ENCODE assay signal across 8 mouse cellular contexts in the genomic region with DNA sequence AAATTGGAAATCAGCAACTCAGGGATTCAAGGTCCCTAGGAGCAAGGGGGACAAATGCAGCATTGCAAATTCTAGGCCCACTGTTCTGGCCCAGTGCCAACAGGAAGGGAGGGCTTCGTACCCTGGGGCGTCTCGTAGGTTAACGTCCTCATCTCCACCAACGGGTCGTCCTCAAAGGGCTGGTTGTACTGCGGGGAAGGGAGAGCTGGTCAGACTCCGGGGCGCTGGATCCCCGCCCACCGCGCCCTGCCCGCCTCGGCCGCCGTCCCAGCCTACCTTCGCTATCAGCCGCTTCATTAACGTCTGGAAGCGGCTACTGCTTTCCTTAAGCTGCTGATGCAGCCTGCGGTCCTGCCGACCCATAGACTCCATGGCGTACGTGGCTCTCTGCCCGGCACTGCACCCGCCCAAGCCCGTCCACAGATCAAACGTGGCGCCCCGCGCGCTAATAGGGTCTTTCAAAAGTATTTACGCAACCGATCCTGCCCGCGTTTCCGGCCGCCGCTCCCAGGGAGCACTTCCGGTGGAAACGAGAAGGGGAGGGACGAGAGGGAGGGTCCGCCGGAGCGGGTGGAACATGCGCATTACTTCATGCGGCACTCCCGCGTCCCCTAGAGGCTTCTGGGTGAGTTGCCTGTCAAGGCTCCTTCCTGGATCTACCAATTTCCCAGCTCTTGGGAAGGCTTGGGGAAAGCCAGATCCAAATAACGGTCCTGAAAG. TPM values are rescaled to one million over a fixed set of nuclear protein-coding genes. Genes with fewer than 3 reads are reported as not detected.
DNase-seq lines count a peak whose midpoint lies in the region; ATAC-seq and TF ChIP-seq lines count a peak whose summit lies in the region.

A gene (minus strand): TSS at position 536 of the 720 bp plus-strand sequence.
A gene (plus strand): TSS at position 564 of the 720 bp plus-strand sequence.

- peak within 1 kb of the TSS; percentile 67 for H3K9ac ChIP-seq in heart, embryonic 15.5 days
- H3K9ac ChIP-seq in liver, embryonic 14.5 days (replicated peaks): peak within 1 kb of the TSS; percentile 88
- H3K9ac ChIP-seq in neural tube, embryonic 11.5 days (ENCODE audit: low read length): peak within 1 kb of the TSS; percentile 71
- peak within 1 kb of the TSS; percentile 81 for H3K9ac ChIP-seq in stomach, postnatal 0 days (ENCODE audit: low read length)

- H3K4me1 ChIP-seq in forebrain, embryonic 10.5 days: peaks cover 19% of the 10 kb centered on the region
- peaks cover 24% of the 10 kb centered on the region for H3K4me1 ChIP-seq in heart, embryonic 15.5 days (replicated peaks)
- H3K4me1 ChIP-seq in liver, embryonic 14.5 days (replicated peaks; ENCODE audit: control insufficient read depth in 2 of 2, insufficient read depth in 2 of 2, low read length in 1 of 2): peaks cover 16 to 21% of the 10 kb centered on the region in 2 experiments
- peaks cover 12% of the 10 kb centered on the region for H3K4me1 ChIP-seq in neural tube, embryonic 11.5 days (ENCODE audit: control insufficient read depth, insufficient read depth, low read length)
- peaks cover 12% of the 10 kb centered on the region for H3K4me1 ChIP-seq in stomach, postnatal 0 days (replicated peaks; ENCODE audit: control insufficient read depth, insufficient read depth)

- DNase-seq in CD8-positive naive resting alpha-beta T cell, adult 2 months (ENCODE audit: low read depth in 2 of 2, low spot score in 2 of 2): peak; percentile 100
- peak; percentile 100 for DNase-seq in c-Kit-positive CD71-negative TER-119-negative erythroid progenitor cells, embryonic 14.5 days (ENCODE audit: low read depth)
- peak; percentile 100 for DNase-seq in forebrain, embryonic 10.5 days (ENCODE audit: extremely low spot score, low spot score)
- DNase-seq in kidney, postnatal 25 days: peak; percentile 100
- DNase-seq in liver, embryonic 14.5 days (ENCODE audit: low read depth in 3 of 3, low spot score in 3 of 3): peak; percentile 98 to 100 (median 99)
- peak; percentile 100 for DNase-seq in neural tube, embryonic 11.5 days (ENCODE audit: low spot score)
- DNase-seq in stomach, postnatal 0 days (ENCODE audit: low spot score): peak; percentile 100

- peaks cover 59% of the 10 kb centered on the region for H3K9me3 ChIP-seq in forebrain, embryonic 10.5 days
- no peaks in the 10 kb centered on the region for H3K9me3 ChIP-seq in heart, embryonic 15.5 days (replicated peaks)
- no peaks in the 10 kb centered on the region for H3K9me3 ChIP-seq in liver, embryonic 14.5 days (ENCODE audit: control insufficient read depth, low read length)
- H3K9me3 ChIP-seq in neural tube, embryonic 11.5 days (ENCODE audit: control insufficient read depth, low read length): peaks cover 12% of the 10 kb centered on the region; the same call in 1 of the 2 replicates
- no peaks in the 10 kb centered on the region for H3K9me3 ChIP-seq in stomach, postnatal 0 days (ENCODE audit: control insufficient read depth, low read length)

- 2% methylated on average over 50 of the region's 50 CpGs for WGBS in forebrain, embryonic 10.5 days
- under 1% methylated on average over 50 of the region's 50 CpGs for WGBS in heart, embryonic 15.5 days
- under 1% methylated on average over 50 of the region's 50 CpGs for WGBS in liver, embryonic 14.5 days (ENCODE audit: insufficient replicate concordance)
- WGBS in neural tube, embryonic 11.5 days: 1% methylated on average over 50 of the region's 50 CpGs
- WGBS in stomach, postnatal 0 days: 1% methylated on average over 50 of the region's 50 CpGs

- ATAC-seq in heart, embryonic 15.5 days (replicated peaks; ENCODE audit: insufficient number of reproducible peaks, insufficient read depth, low FRiP score, low read depth): peak; percentile 95
- ATAC-seq in liver, embryonic 14.5 days (ENCODE audit: insufficient read depth): peak; percentile 90
- ATAC-seq in neural tube, embryonic 11.5 days (ENCODE audit: insufficient read depth, low FRiP score, low TSS enrichment): peak; percentile 94
- ATAC-seq in stomach, postnatal 0 days (ENCODE audit: low FRiP score, low TSS enrichment): peak; percentile 98

- H3K4me2 ChIP-seq in heart, embryonic 15.5 days: peak within 1 kb of the TSS; percentile 60
- peak within 1 kb of the TSS; percentile 72 for H3K4me2 ChIP-seq in liver, embryonic 14.5 days (ENCODE audit: low read depth)
- peak within 1 kb of the TSS; percentile 53 for H3K4me2 ChIP-seq in neural tube, embryonic 11.5 days (ENCODE audit: low read depth)
- peak within 1 kb of the TSS; percentile 77 for H3K4me2 ChIP-seq in stomach, postnatal 0 days (replicated peaks; ENCODE audit: low read depth)

- H3K4me3 ChIP-seq in forebrain, embryonic 10.5 days: peak within 1 kb of the TSS; percentile 53
- peak within 1 kb of the TSS; percentile 50 for H3K4me3 ChIP-seq in heart, embryonic 15.5 days
- H3K4me3 ChIP-seq in liver, embryonic 14.5 days (ENCODE audit: insufficient read depth in 1 of 2, low read depth in 2 of 2, low read length in 2 of 2): peak within 1 kb of the TSS; percentile 65 to 73
- peak within 1 kb of the TSS; percentile 54 for H3K4me3 ChIP-seq in neural tube, embryonic 11.5 days (ENCODE audit: low read depth, low read length)
- H3K4me3 ChIP-seq in stomach, postnatal 0 days (ENCODE audit: low read depth, low read length): peak within 1 kb of the TSS; percentile 71

- peaks cover 40% of the 10 kb centered on the region for H3K36me3 ChIP-seq in forebrain, embryonic 10.5 days (replicated peaks)
- peaks cover 20% of the 10 kb centered on the region for H3K36me3 ChIP-seq in heart, embryonic 15.5 days
- peaks cover 35% of the 10 kb centered on the region for H3K36me3 ChIP-seq in liver, embryonic 14.5 days (replicated peaks; ENCODE audit: control insufficient read depth, insufficient read depth, low read depth)
- peaks cover 20% of the 10 kb centered on the region for H3K36me3 ChIP-seq in neural tube, embryonic 11.5 days (ENCODE audit: control insufficient read depth, insufficient read depth, low read length)
- peaks cover 28% of the 10 kb centered on the region for H3K36me3 ChIP-seq in stomach, postnatal 0 days (ENCODE audit: control insufficient read depth, insufficient read depth, low read length)

- H3K27me3 ChIP-seq in forebrain, embryonic 10.5 days (ENCODE audit: poor library complexity, severe bottlenecking): no peaks in the 10 kb centered on the region
- H3K27me3 ChIP-seq in heart, embryonic 15.5 days: no peaks in the 10 kb centered on the region
- H3K27me3 ChIP-seq in liver, embryonic 14.5 days (ENCODE audit: control insufficient read depth, insufficient read depth, low read length): no peaks in the 10 kb centered on the region
- no peaks in the 10 kb centered on the region for H3K27me3 ChIP-seq in neural tube, embryonic 11.5 days (ENCODE audit: control insufficient read depth, insufficient read depth, low read length)
- no peaks in the 10 kb centered on the region for H3K27me3 ChIP-seq in stomach, postnatal 0 days (ENCODE audit: control insufficient read depth, insufficient read depth, low read length)

- TF ChIP-seq CTCF in liver, embryonic 14.5 days (IDR thresholded peaks at IDR 0.05; ENCODE audit: low read depth): no peak
- peak; percentile 100 for TF ChIP-seq CTCF in stomach, postnatal 0 days (IDR thresholded peaks at IDR 0.05; ENCODE audit: low read depth)

- peak within 1 kb of the TSS; percentile 88 for H3K27ac ChIP-seq in forebrain, embryonic 10.5 days
- peak within 1 kb of the TSS; percentile 79 for H3K27ac ChIP-seq in heart, embryonic 15.5 days
- H3K27ac ChIP-seq in liver, embryonic 14.5 days: peak within 1 kb of the TSS; percentile 63
- H3K27ac ChIP-seq in neural tube, embryonic 11.5 days (ENCODE audit: low read depth, low read length): peak within 1 kb of the TSS; percentile 42
- H3K27ac ChIP-seq in stomach, postnatal 0 days (replicated peaks): peak within 1 kb of the TSS; percentile 87

- no peak for TF ChIP-seq EP300 in liver, embryonic 14.5 days (IDR thresholded peaks at IDR 0.05; ENCODE audit: low read depth)
- TF ChIP-seq EP300 in stomach, postnatal 0 days (optimal IDR thresholded peaks at IDR 0.05): no peak

RNA-seq across cellular contexts. Expression of the first gene that starts in this region (rescaled TPM):
- polyA plus RNA-seq in forebrain, embryonic 10.5 days (2016; fragmentation: Nextera tagmentation; extraction: Ambion mirVana): 223 and 224 TPM in 2 replicates
- polyA plus RNA-seq in heart, embryonic 15.5 days (2015; fragmentation: Nextera tagmentation; extraction: Ambion mirVana): 93.4 and 119 TPM in 2 replicates
- polyA plus RNA-seq in liver, embryonic 14.5 days (2012; rRNA removed): 51.9 and 61.0 TPM in 2 replicates
- polyA plus RNA-seq in liver, embryonic 14.5 days (2014; fragmentation: Nextera tagmentation; extraction: Ambion mirVana): 38.0 and 42.9 TPM in 2 replicates
- polyA plus RNA-seq in neural tube, embryonic 11.5 days (2014; fragmentation: Nextera tagmentation; extraction: Ambion mirVana): 136 and 141 TPM in 2 replicates
- 30.0 and 34.1 TPM in 2 replicates for polyA plus RNA-seq in stomach, postnatal 0 days (2015; fragmentation: Nextera tagmentation; extraction: Ambion mirVana)

RNA-seq across cellular contexts. Expression of the second gene that starts in this region (rescaled TPM):
- not detected in 2 replicates for polyA plus RNA-seq in forebrain, embryonic 10.5 days (2016; fragmentation: Nextera tagmentation; extraction: Ambion mirVana)
- polyA plus RNA-seq in heart, embryonic 15.5 days (2015; fragmentation: Nextera tagmentation; extraction: Ambion mirVana): not detected in 2 replicates
- polyA plus RNA-seq in liver, embryonic 14.5 days (2012; rRNA removed): not detected in 2 replicates
- polyA plus RNA-seq in liver, embryonic 14.5 days (2014; fragmentation: Nextera tagmentation; extraction: Ambion mirVana): not detected in 2 replicates
- polyA plus RNA-seq in neural tube, embryonic 11.5 days (2014; fragmentation: Nextera tagmentation; extraction: Ambion mirVana): not detected in 2 replicates
- polyA plus RNA-seq in stomach, postnatal 0 days (2015; fragmentation: Nextera tagmentation; extraction: Ambion mirVana): 0.02 and 0.06 TPM in 2 replicates

Comparison
In these comparisons a context has a peak if more than half of its experiments do, and no peak if none do; other contexts are left out.
1. Peak in every context shown above with its lines: DNase-seq, ATAC-seq, H3K4me3 ChIP-seq and H3K27ac ChIP-seq.